Mouse (Mus musculus): ENCODE results near the gene Itga9. TPM values are rescaled to one million over a fixed set of nuclear protein-coding genes. Genes with fewer than 3 reads are reported as not detected.

Itga9 gene
- polyA plus RNA-seq, 1 experiment = 9.0 TPM

GRCm38 (mm10) chr9:118686166-118686961 is 79.9 kb downstream of the Itga9 start:
- H3K27me3 ChIP-seq (ENCODE audit: control insufficient read depth, insufficient read depth, low read length) = no peaks in the 10 kb centered on the region
- no peak for TF ChIP-seq POLR2A (IDR thresholded peaks at IDR 0.05; ENCODE audit: control insufficient read depth, extremely low read depth, insufficient read depth, low read length, poor library complexity)
- no peak for TF ChIP-seq CTCF (IDR thresholded peaks at IDR 0.05; ENCODE audit: borderline replicate concordance, control insufficient read depth, extremely low read depth, insufficient read depth, low read length, poor library complexity)
- H3K27ac ChIP-seq (ENCODE audit: control insufficient read depth, insufficient read depth, low read length) = no peak overlapping the region
- H3K36me3 ChIP-seq (ENCODE audit: control insufficient read depth, insufficient read depth, low read length) = no peaks in the 10 kb centered on the region
- WGBS = 53% methylated on average over 9 of the region's 9 CpGs
- peaks cover 8% of the 10 kb centered on the region; the same call in 1 of the 2 replicates for H3K4me1 ChIP-seq (replicated peaks; ENCODE audit: control insufficient read depth, insufficient read depth, low read length)
- DNase-seq = no peak
- no peak overlapping the region for H3K4me3 ChIP-seq (ENCODE audit: control insufficient read depth, insufficient read depth, low read length)

GRCm38 (mm10) chr9:118688248-118688647 is 81.8 kb downstream of the Itga9 start:
- Histone ChIP-seq H3K4me1 (replicated peaks; ENCODE audit: control insufficient read depth, insufficient read depth, low read length) (peaks cover 8% of the 10 kb centered on the region; the same call in 1 of the 2 replicates), H3K27me3 (ENCODE audit: control insufficient read depth, insufficient read depth, low read length) (no peaks in the 10 kb centered on the region), H3K36me3 (ENCODE audit: control insufficient read depth, insufficient read depth, low read length) (no peaks in the 10 kb centered on the region), H3K27ac (ENCODE audit: control insufficient read depth, insufficient read depth, low read length) (no peak overlapping the region), H3K4me3 (ENCODE audit: control insufficient read depth, insufficient read depth, low read length) (no peak overlapping the region)
- DNase-seq = no peak
- TF ChIP-seq POLR2A (IDR thresholded peaks at IDR 0.05; ENCODE audit: control insufficient read depth, extremely low read depth, insufficient read depth, low read length, poor library complexity) (no peak), CTCF (IDR thresholded peaks at IDR 0.05; ENCODE audit: borderline replicate concordance, control insufficient read depth, extremely low read depth, insufficient read depth, low read length, poor library complexity) (no peak)
- 90% methylated on average over 4 of the region's 4 CpGs for WGBS

- 87% methylated on average over 14 of the region's 14 CpGs for WGBS
- no peak for DNase-seq
These were observed 82.5 kb downstream of the Itga9 start for GRCm38 (mm10) chr9:118688921-118689451.

GRCm38 (mm10) chr9:118693256-118693655 is 86.8 kb downstream of the Itga9 start:
- Histone ChIP-seq H3K4me1 (replicated peaks; ENCODE audit: control insufficient read depth, insufficient read depth, low read length) (no peaks in the 10 kb centered on the region), H3K36me3 (ENCODE audit: control insufficient read depth, insufficient read depth, low read length) (no peaks in the 10 kb centered on the region), H3K27me3 (ENCODE audit: control insufficient read depth, insufficient read depth, low read length) (no peaks in the 10 kb centered on the region), H3K4me3 (ENCODE audit: control insufficient read depth, insufficient read depth, low read length) (no peak overlapping the region), H3K27ac (ENCODE audit: control insufficient read depth, insufficient read depth, low read length) (no peak overlapping the region)
- no peak for TF ChIP-seq POLR2A (IDR thresholded peaks at IDR 0.05; ENCODE audit: control insufficient read depth, extremely low read depth, insufficient read depth, low read length, poor library complexity)
- no peak for TF ChIP-seq CTCF (IDR thresholded peaks at IDR 0.05; ENCODE audit: borderline replicate concordance, control insufficient read depth, extremely low read depth, insufficient read depth, low read length, poor library complexity)
- no peak for DNase-seq
- 97% methylated on average over 11 of the region's 11 CpGs for WGBS

More at GRCm38 (mm10) chr9:118688921-118689451, 82.5 kb downstream of the Itga9 start:
- no peak overlapping the region for H3K27ac ChIP-seq (ENCODE audit: control insufficient read depth, insufficient read depth, low read length)
- H3K36me3 ChIP-seq (ENCODE audit: control insufficient read depth, insufficient read depth, low read length) = no peaks in the 10 kb centered on the region
- H3K4me1 ChIP-seq (replicated peaks; ENCODE audit: control insufficient read depth, insufficient read depth, low read length) = peaks cover 8% of the 10 kb centered on the region; the same call in 1 of the 2 replicates
- no peaks in the 10 kb centered on the region for H3K27me3 ChIP-seq (ENCODE audit: control insufficient read depth, insufficient read depth, low read length)
- no peak for TF ChIP-seq POLR2A (IDR thresholded peaks at IDR 0.05; ENCODE audit: control insufficient read depth, extremely low read depth, insufficient read depth, low read length, poor library complexity)
- no peak for TF ChIP-seq CTCF (IDR thresholded peaks at IDR 0.05; ENCODE audit: borderline replicate concordance, control insufficient read depth, extremely low read depth, insufficient read depth, low read length, poor library complexity)
- H3K4me3 ChIP-seq (ENCODE audit: control insufficient read depth, insufficient read depth, low read length) = no peak overlapping the region

GRCm38 (mm10) chr9:118694420-118694825 is 87.9 kb downstream of the Itga9 start:
- H3K36me3 ChIP-seq (ENCODE audit: control insufficient read depth, insufficient read depth, low read length) = no peaks in the 10 kb centered on the region
- no peak overlapping the region for H3K27ac ChIP-seq (ENCODE audit: control insufficient read depth, insufficient read depth, low read length)
- H3K4me3 ChIP-seq (ENCODE audit: control insufficient read depth, insufficient read depth, low read length) = no peak overlapping the region
- no peak for TF ChIP-seq CTCF (IDR thresholded peaks at IDR 0.05; ENCODE audit: borderline replicate concordance, control insufficient read depth, extremely low read depth, insufficient read depth, low read length, poor library complexity)
- TF ChIP-seq POLR2A (IDR thresholded peaks at IDR 0.05; ENCODE audit: control insufficient read depth, extremely low read depth, insufficient read depth, low read length, poor library complexity) = no peak
- WGBS = 96% methylated on average over 8 of the region's 8 CpGs
- H3K27me3 ChIP-seq (ENCODE audit: control insufficient read depth, insufficient read depth, low read length) = no peaks in the 10 kb centered on the region
- DNase-seq = no peak
- H3K4me1 ChIP-seq (replicated peaks; ENCODE audit: control insufficient read depth, insufficient read depth, low read length) = no peaks in the 10 kb centered on the region

- peaks cover 5% of the 10 kb centered on the region; the same call in 1 of the 2 replicates for H3K4me1 ChIP-seq (replicated peaks; ENCODE audit: control insufficient read depth, insufficient read depth, low read length)
- no peak overlapping the region for H3K27ac ChIP-seq (ENCODE audit: control insufficient read depth, insufficient read depth, low read length)
These were observed 91.7 kb downstream of the Itga9 start for GRCm38 (mm10) chr9:118698191-118698590.

More at GRCm38 (mm10) chr9:118698191-118698590, 91.7 kb downstream of the Itga9 start:
- no peak for DNase-seq
- WGBS = 97% methylated on average over 8 of the region's 8 CpGs
- H3K36me3 ChIP-seq (ENCODE audit: control insufficient read depth, insufficient read depth, low read length) = no peaks in the 10 kb centered on the region
- no peak overlapping the region for H3K4me3 ChIP-seq (ENCODE audit: control insufficient read depth, insufficient read depth, low read length)
- TF ChIP-seq CTCF (IDR thresholded peaks at IDR 0.05; ENCODE audit: borderline replicate concordance, control insufficient read depth, extremely low read depth, insufficient read depth, low read length, poor library complexity) (no peak), POLR2A (IDR thresholded peaks at IDR 0.05; ENCODE audit: control insufficient read depth, extremely low read depth, insufficient read depth, low read length, poor library complexity) (no peak)
- no peaks in the 10 kb centered on the region for H3K27me3 ChIP-seq (ENCODE audit: control insufficient read depth, insufficient read depth, low read length)

All from thymus, adult 2 months (tissue).